Mouse (Mus musculus) midbrain, embryonic 12.5 days (tissue): ENCODE measurements around the gene Ufsp1. TPM values are rescaled to one million over a fixed set of nuclear protein-coding genes. Genes with fewer than 3 reads are reported as not detected.

ENCODE experiments used
- ATAC-seq: fragments of 200-750 bp; cut with Nextera tagmentation; 2 replicates; pipeline ENCODE4 v1.8.0; 2017; ENCODE audit warnings: low read depth, moderate TSS enrichment, moderate library complexity; ENCODE audit not compliant: low FRiP score
- H3K27ac ChIP-seq: fragments of 300-500 bp; sonication (generic); replicated peaks from 2 replicates; pipeline ENCODE4 v1.5.1; 2016; ENCODE audit warnings: mild to moderate bottlenecking
- H3K27me3 ChIP-seq: fragments of 300-500 bp; sonication (generic); 2 replicates; pipeline ENCODE4 v1.6.1; 2016; ENCODE audit warnings: mild to moderate bottlenecking
- H3K36me3 ChIP-seq: fragments of 300-500 bp; sonication (generic); 2 replicates; pipeline ENCODE4 v1.6.1; 2016
- H3K4me1 ChIP-seq: fragments of 300-500 bp; sonication (generic); 2 replicates; pipeline ENCODE4 v1.6.1; 2016
- H3K4me2 ChIP-seq: fragments of 300-500 bp; sonication (generic); replicated peaks from 2 replicates; pipeline ENCODE4 v1.6.1; 2016; ENCODE audit warnings: mild to moderate bottlenecking, moderate library complexity
- H3K4me3 ChIP-seq: fragments of 300-500 bp; sonication (generic); 2 replicates; pipeline ENCODE4 v1.5.1; 2016; ENCODE audit warnings: mild to moderate bottlenecking
- H3K9ac ChIP-seq: fragments of 300-500 bp; sonication (generic); replicated peaks from 2 replicates; pipeline ENCODE4 v1.6.1; 2016; ENCODE audit warnings: mild to moderate bottlenecking, moderate library complexity
- H3K9me3 ChIP-seq: fragments of 300-500 bp; sonication (generic); 2 replicates; pipeline ENCODE4 v1.6.1; 2016; ENCODE audit warnings: mild to moderate bottlenecking
- WGBS: fragments of 180-500 bp; shearing (Covaris S2); methylation state at CpG from one replicate; pipeline ENCODE4 v1.1.7; 2016; 5-methylcytosine and 5-hydroxymethylcytosine counted together
- microRNA-seq: library from miRNA; unstranded; fragments of <30 nt; microRNA quantifications from one replicate; pipeline ENCODE4, GENCODE M21; 2017
- polyA plus RNA-seq: library from polyadenylated mRNA; unstranded; fragments of >200 nt; fragmentation: Nextera tagmentation; extraction: Ambion mirVana; gene quantifications from 2 replicates; pipeline ENCODE4 v1.2.1, GENCODE M21; 2016

Gene Ufsp1
- polyA plus RNA-seq, 1 experiment from 2014 or later, result 8.0 TPM

- H3K4me1 ChIP-seq, result peaks cover 14% of the 10 kb centered on the region
- ATAC-seq, result peak; percentile 17; the same call in 1 of the 2 replicates
- peak overlapping the region; percentile 40 for H3K4me3 ChIP-seq
- 4% methylated on average over 11 of the region's 11 CpGs for WGBS
- no peaks in the 10 kb centered on the region for H3K9me3 ChIP-seq
- H3K9ac ChIP-seq, result peak overlapping the region; percentile 68
- peak overlapping the region; percentile 82 for H3K27ac ChIP-seq
- H3K27me3 ChIP-seq, result 0 out of 2 replicates have a peak, but pooled peaks cover 5% of the 10 kb centered on the region
- H3K4me2 ChIP-seq, result peak overlapping the region; percentile 78
- H3K36me3 ChIP-seq, result no peaks in the 10 kb centered on the region
Measured at GRCm38 (mm10) chr5:137338663-137339289, 44.3 kb downstream of the Ufsp1 start.

GRCm38 (mm10) chr5:137339290-137339979 is 45.0 kb downstream of the Ufsp1 start:
- Histone ChIP-seq H3K9ac (peak overlapping the region; percentile 68), H3K9me3 (no peaks in the 10 kb centered on the region), H3K27me3 (0 out of 2 replicates have a peak, but pooled peaks cover 5% of the 10 kb centered on the region), H3K27ac (peak overlapping the region; percentile 82), H3K4me3 (peak overlapping the region; percentile 40), H3K36me3 (no peaks in the 10 kb centered on the region), H3K4me2 (peak overlapping the region; percentile 78), H3K4me1 (peaks cover 14% of the 10 kb centered on the region)
- 11% methylated on average over 22 of the region's 22 CpGs for WGBS
- ATAC-seq, result peak; percentile 61

- Histone ChIP-seq H3K4me1 (peaks cover 14% of the 10 kb centered on the region), H3K4me3 (no peak overlapping the region), H3K27ac (peak overlapping the region; percentile 82), H3K36me3 (no peaks in the 10 kb centered on the region), H3K4me2 (0 out of 2 replicates have a peak overlapping the region, but pooled peaks have one; percentile 78), H3K27me3 (0 out of 2 replicates have a peak, but pooled peaks cover 5% of the 10 kb centered on the region), H3K9me3 (no peaks in the 10 kb centered on the region), H3K9ac (no peak overlapping the region)
- ATAC-seq, result no peak
- WGBS, result 76% methylated on average over 6 of the region's 6 CpGs
Measured at GRCm38 (mm10) chr5:137340222-137340621, 45.8 kb downstream of the Ufsp1 start.

- no peak overlapping the region for H3K4me2 ChIP-seq
- no peaks in the 10 kb centered on the region for H3K36me3 ChIP-seq
- ATAC-seq, result no peak
- no peaks in the 10 kb centered on the region for H3K27me3 ChIP-seq
- peaks cover 14% of the 10 kb centered on the region for H3K4me1 ChIP-seq
- 87% methylated on average over 7 of the region's 7 CpGs for WGBS
- no peak overlapping the region for H3K27ac ChIP-seq
- no peak overlapping the region for H3K4me3 ChIP-seq
- H3K9ac ChIP-seq, result no peak overlapping the region
- no peaks in the 10 kb centered on the region for H3K9me3 ChIP-seq
Measured at GRCm38 (mm10) chr5:137342407-137343012, 48.1 kb downstream of the Ufsp1 start.

- H3K9ac ChIP-seq, result no peak overlapping the region
- no peaks in the 10 kb centered on the region for H3K36me3 ChIP-seq
- no peak overlapping the region for H3K4me2 ChIP-seq
- H3K27me3 ChIP-seq, result no peaks in the 10 kb centered on the region; the same call in 1 of the 2 replicates
- peaks cover 19% of the 10 kb centered on the region for H3K4me1 ChIP-seq
- ATAC-seq, result no peak
- no peak overlapping the region for H3K27ac ChIP-seq
- no peaks in the 10 kb centered on the region for H3K9me3 ChIP-seq
- H3K4me3 ChIP-seq, result no peak overlapping the region
- WGBS, result 96% methylated on average over 5 of the region's 5 CpGs
Measured at GRCm38 (mm10) chr5:137343412-137343811, 49.0 kb downstream of the Ufsp1 start.

- peaks cover 4% of the 10 kb centered on the region; the same call in 1 of the 2 replicates for H3K27me3 ChIP-seq
- H3K4me2 ChIP-seq, result no peak overlapping the region
- no peak overlapping the region for H3K27ac ChIP-seq
- H3K36me3 ChIP-seq, result no peaks in the 10 kb centered on the region
- no peaks in the 10 kb centered on the region for H3K9me3 ChIP-seq
- H3K9ac ChIP-seq, result no peak overlapping the region
- peaks cover 21% of the 10 kb centered on the region for H3K4me1 ChIP-seq
- no peak overlapping the region for H3K4me3 ChIP-seq
- no peak for ATAC-seq
Measured at GRCm38 (mm10) chr5:137343869-137344268, 49.4 kb downstream of the Ufsp1 start.

Small RNA genes within 50 kb of the gene (microRNA-seq; reads per million reads assigned to microRNA genes)
- 1.6 reads per million for gene Mir7036
- gene Mir8116, result not detected

Other genes with a start within 250 kb of the Ufsp1 start
- 203 and 214 TPM in 2 replicates for gene Ap1s1, start 248.5 kb upstream of the Ufsp1 start, polyA plus RNA-seq
- 0.23 TPM in 1 of 2 replicates, not detected in the other for gene Serpine1, start 222.4 kb upstream of the Ufsp1 start, polyA plus RNA-seq
- 5.3 and 5.5 TPM in 2 replicates for gene Trim56, start 178.4 kb upstream of the Ufsp1 start, polyA plus RNA-seq
- gene Muc3, start 145.3 kb upstream of the Ufsp1 start, polyA plus RNA-seq, result not detected in 2 replicates
- 0.09 TPM in 1 of 2 replicates, not detected in the other for gene Muc3a, start 82.2 kb upstream of the Ufsp1 start, polyA plus RNA-seq
- 5.0 and 5.3 TPM in 2 replicates for gene Ache, start 7.1 kb upstream of the Ufsp1 start, polyA plus RNA-seq
- gene Srrt, start 13.0 kb downstream of the Ufsp1 start, polyA plus RNA-seq, result 178 and 180 TPM in 2 replicates
- gene Trip6, start 19.8 kb downstream of the Ufsp1 start, polyA plus RNA-seq, result 34.9 and 43.3 TPM in 2 replicates
- gene Slc12a9, start 39.0 kb downstream of the Ufsp1 start, polyA plus RNA-seq, result 22.7 and 22.9 TPM in 2 replicates
- gene Ephb4, start 55.5 kb downstream of the Ufsp1 start, polyA plus RNA-seq, result 27.0 and 28.9 TPM in 2 replicates
- gene Zan, start 182.4 kb downstream of the Ufsp1 start, polyA plus RNA-seq, result 0.03 TPM in 1 of 2 replicates, not detected in the other
- 58.0 and 58.1 TPM in 2 replicates for gene Pop7, start 207.9 kb downstream of the Ufsp1 start, polyA plus RNA-seq
- 20.5 and 21.1 TPM in 2 replicates for gene Gigyf1, start 223.9 kb downstream of the Ufsp1 start, polyA plus RNA-seq
- gene Epo, start 238.6 kb downstream of the Ufsp1 start, polyA plus RNA-seq, result 0.34 TPM in 1 of 2 replicates, not detected in the other
- gene Gnb2, start 238.9 kb downstream of the Ufsp1 start, polyA plus RNA-seq, result 464 and 467 TPM in 2 replicates